17 mouse cellular contexts compared by ENCODE assay signal in the genomic region with DNA sequence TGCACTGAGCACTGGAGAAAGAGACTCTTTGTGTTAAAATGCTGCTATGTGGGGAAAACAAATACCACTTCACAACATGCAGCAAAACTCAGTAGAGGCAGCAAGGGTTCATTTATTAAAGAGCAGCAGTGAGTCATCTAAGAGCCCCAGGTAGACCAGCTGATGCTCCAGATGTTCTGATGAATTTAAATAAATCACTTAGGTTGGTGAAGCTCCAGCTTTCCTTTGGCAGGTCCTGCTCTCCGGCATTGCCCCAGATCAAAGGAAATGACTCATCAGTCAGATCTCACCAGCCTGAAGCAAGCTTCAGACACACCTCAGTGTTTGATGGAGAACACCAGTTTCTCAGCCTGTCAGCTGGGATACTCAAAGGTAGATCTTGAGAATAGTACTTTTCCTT. TPM values are rescaled to one million over a fixed set of nuclear protein-coding genes. Genes with fewer than 3 reads are reported as not detected.
A peak's percentile ranks its signal among the peaks of the same experiment; 100 is the strongest.
DNase-seq lines count a peak whose midpoint lies in the region.
"Had no signal": no experiment of that assay in that cellular context is flagged by ENCODE, and none has a peak within 500 bp of the region (broad histone marks: within the 10 kb centered on the region; RNA-seq: fewer than 3 reads in every experiment).

No protein-coding gene starts in this region.

- DNase-seq in heart, adult 11 months = peak; percentile 31
- no peak for DNase-seq in heart, postnatal 14 days
- peak; percentile 64 for DNase-seq in 3T3-L1 (ENCODE audit: low read depth, low spot score)
- DNase-seq in brain, adult 2 months (ENCODE audit: low read depth, low spot score) = peak; percentile 63
- peak; percentile 44 for DNase-seq in mesoderm, embryonic 11.5 days (ENCODE audit: low read depth, low spot score)
- DNase-seq in heart, adult 9 months (ENCODE audit: low spot score in 2 of 2) = no peak
- no peak for DNase-seq in cerebellum, postnatal 4 days (ENCODE audit: low spot score in 2 of 2)
- no peak for DNase-seq in spleen, postnatal 36 days (ENCODE audit: low spot score in 2 of 2)
- DNase-seq: adrenal gland, adult 2 months; adrenal gland, postnatal 25 days; B cell, adult 2 months; cerebellum, adult 2 months; cerebellum, postnatal 10 days; embryo, embryonic 11 days; forebrain, postnatal 0 days; gastrocnemius, adult 2 months; gastrocnemius, postnatal 25 days had no signal

- intact Hi-C loops in heart, postnatal 14 days (cut with DNase I) = no loop called here

RNA-seq across cellular contexts. Expression of a gene that starts 15.8 kb away (rescaled TPM):
- 1 to 10 TPM; 4.1 to 4.3 TPM for total RNA-seq in heart, postnatal 14 days (2021)

RNA-seq across cellular contexts. Expression of a gene that starts 20.1 kb away (rescaled TPM):
- under 1 TPM; 0.07 to 0.14 TPM for total RNA-seq in heart, postnatal 14 days (2021)
- total RNA-seq: gastrocnemius, adult 2 months had no signal

Comparison
In these comparisons a context has a peak if more than half of its experiments do, and no peak if none do; other contexts are left out.
1. DNase-seq: peak in heart, adult 11 months (single experiment), 3T3-L1 (single experiment), brain, adult 2 months (single experiment) and mesoderm, embryonic 11.5 days (single experiment); none in heart, postnatal 14 days (0 of 2), heart, adult 9 months (0 of 2), cerebellum, postnatal 4 days (0 of 2) and spleen, postnatal 36 days (0 of 2).